Mouse (Mus musculus) stomach, embryonic 15.5 days (tissue): Measurements from ENCODE around the gene Atp6v0e. TPM values are rescaled to one million over a fixed set of nuclear protein-coding genes. Genes with fewer than 3 reads are reported as not detected.

Source experiments
- ATAC-seq: fragments of 200-750 bp; cut with Nextera tagmentation; 2 replicates; pipeline ENCODE4 v1.8.0; 2017; ENCODE audit warnings: low read depth, moderate number of reproducible peaks, moderate TSS enrichment; ENCODE audit not compliant: insufficient read depth, low FRiP score
- H3K27ac ChIP-seq: fragments of 300-500 bp; sonication (generic); 2 replicates; pipeline ENCODE4 v1.5.1; 2015; ENCODE audit warnings: mild to moderate bottlenecking, inconsistent platforms
- H3K27me3 ChIP-seq: fragments of 300-500 bp; sonication (generic); replicated peaks from 2 replicates; pipeline ENCODE4 v1.6.1; 2015; ENCODE audit warnings: inconsistent platforms
- H3K36me3 ChIP-seq: fragments of 300-500 bp; sonication (generic); 2 replicates; pipeline ENCODE4 v1.6.1; 2015; ENCODE audit warnings: inconsistent platforms
- H3K4me1 ChIP-seq: fragments of 300-500 bp; sonication (generic); 2 replicates; pipeline ENCODE4 v1.6.1; 2015; ENCODE audit warnings: inconsistent platforms
- H3K4me2 ChIP-seq: fragments of 300-500 bp; sonication (generic); 2 replicates; pipeline ENCODE4 v1.6.1; 2015; ENCODE audit warnings: mild to moderate bottlenecking, inconsistent platforms
- H3K4me3 ChIP-seq: fragments of 300-500 bp; sonication (generic); replicated peaks from 2 replicates; pipeline ENCODE4 v1.5.1; 2015; ENCODE audit warnings: inconsistent platforms
- H3K9ac ChIP-seq: fragments of 300-500 bp; sonication (generic); 2 replicates; pipeline ENCODE4 v1.6.1; 2015; ENCODE audit warnings: inconsistent platforms
- H3K9me3 ChIP-seq: fragments of 300-500 bp; sonication (generic); 2 replicates; pipeline ENCODE4 v1.6.1; 2016; ENCODE audit warnings: inconsistent platforms
- WGBS: fragments of 180-500 bp; shearing (Covaris S2); methylation state at CpG from one replicate; pipeline ENCODE4 v1.1.7; 2015; 5-methylcytosine and 5-hydroxymethylcytosine counted together
- polyA plus RNA-seq: library from polyadenylated mRNA; unstranded; fragments of >200 nt; fragmentation: Nextera tagmentation; extraction: Ambion mirVana; gene quantifications from 2 replicates; pipeline ENCODE4 v1.2.1, GENCODE M21; 2015

Gene Atp6v0e
- polyA plus RNA-seq, 1 experiment from 2014 or later = 255 TPM

DNA sequence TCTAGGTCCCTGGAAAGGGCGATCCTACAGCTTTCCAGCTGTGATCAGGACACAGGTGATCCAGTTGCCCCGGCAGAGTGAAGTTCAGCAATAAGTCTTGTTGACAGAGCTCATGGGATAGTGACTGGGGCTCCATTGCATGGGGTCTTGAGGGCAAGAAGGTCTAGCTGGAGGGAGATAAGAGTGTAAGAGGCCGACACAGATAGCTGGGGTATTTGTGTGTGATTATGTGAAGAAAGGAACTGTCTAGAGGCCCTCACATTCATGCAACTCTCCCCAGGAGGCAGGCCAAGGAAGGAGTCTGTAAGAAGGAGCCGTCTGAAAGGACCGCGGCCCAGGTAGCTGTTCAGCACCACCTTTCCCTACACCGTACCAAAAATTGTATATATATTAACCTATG, 44.0 kb downstream of the Atp6v0e start:
- 53% methylated on average over 7 of the region's 7 CpGs for WGBS
- Histone ChIP-seq H3K36me3 (no peaks in the 10 kb centered on the region; the same call in 1 of the 2 replicates), H3K9ac (no peak overlapping the region), H3K4me1 (no peaks in the 10 kb centered on the region), H3K9me3 (no peaks in the 10 kb centered on the region), H3K4me2 (no peak overlapping the region), H3K4me3 (no peak overlapping the region), H3K27me3 (no peaks in the 10 kb centered on the region), H3K27ac (no peak overlapping the region)
- ATAC-seq = no peak

- no peak overlapping the region for H3K9ac ChIP-seq
- no peak overlapping the region for H3K27ac ChIP-seq
- H3K4me2 ChIP-seq = no peak overlapping the region
- ATAC-seq = no peak
- no peaks in the 10 kb centered on the region for H3K9me3 ChIP-seq
- no peak overlapping the region for H3K4me3 ChIP-seq
- H3K36me3 ChIP-seq = no peaks in the 10 kb centered on the region; the same call in 1 of the 2 replicates
- no peaks in the 10 kb centered on the region for H3K4me1 ChIP-seq
- no peaks in the 10 kb centered on the region for H3K27me3 ChIP-seq
Observed at GRCm38 (mm10) chr17:26708499-26708898, 45.5 kb downstream of the Atp6v0e start.

GRCm38 (mm10) chr17:26708993-26709590, 46.1 kb downstream of the Atp6v0e start:
- H3K36me3 ChIP-seq = no peaks in the 10 kb centered on the region; the same call in 1 of the 2 replicates
- no peaks in the 10 kb centered on the region for H3K4me1 ChIP-seq
- H3K9ac ChIP-seq = no peak overlapping the region
- no peak for ATAC-seq
- no peaks in the 10 kb centered on the region for H3K9me3 ChIP-seq
- no peaks in the 10 kb centered on the region for H3K27me3 ChIP-seq
- H3K4me2 ChIP-seq = no peak overlapping the region
- 54% methylated on average over 9 of the region's 9 CpGs for WGBS
- no peak overlapping the region for H3K4me3 ChIP-seq
- no peak overlapping the region for H3K27ac ChIP-seq

GRCm38 (mm10) chr17:26710049-26710448, 47.0 kb downstream of the Atp6v0e start:
- 48% methylated on average over 6 of the region's 6 CpGs for WGBS
- no peak for ATAC-seq

GRCm38 (mm10) chr17:26715271-26715758, 52.3 kb downstream of the Atp6v0e start, which contains the start of gene Crebrf:
Gene Crebrf, plus strand, starts transcription at chr17:26715650.
- WGBS = 0% methylated on average over 41 of the region's 41 CpGs
- Histone ChIP-seq H3K4me3 (peak within 1 kb of the TSS; percentile 96), H3K36me3 (no peaks in the 10 kb centered on the region), H3K9me3 (no peaks in the 10 kb centered on the region), H3K4me2 (peak within 1 kb of the TSS; percentile 69), H3K27ac (peak within 1 kb of the TSS; percentile 93), H3K4me1 (no peaks in the 10 kb centered on the region), H3K9ac (peak within 1 kb of the TSS; percentile 65), H3K27me3 (no peaks in the 10 kb centered on the region)
- peak; percentile 80 for ATAC-seq

More at GRCm38 (mm10) chr17:26710049-26710448, 47.0 kb downstream of the Atp6v0e start:
- no peak overlapping the region for H3K4me3 ChIP-seq
- peak overlapping the region; percentile 22; the same call in 1 of the 2 replicates for H3K27ac ChIP-seq
- no peaks in the 10 kb centered on the region for H3K36me3 ChIP-seq
- H3K4me2 ChIP-seq = no peak overlapping the region
- no peaks in the 10 kb centered on the region for H3K27me3 ChIP-seq
- no peak overlapping the region for H3K9ac ChIP-seq
- no peaks in the 10 kb centered on the region for H3K4me1 ChIP-seq
- H3K9me3 ChIP-seq = no peaks in the 10 kb centered on the region

DNA sequence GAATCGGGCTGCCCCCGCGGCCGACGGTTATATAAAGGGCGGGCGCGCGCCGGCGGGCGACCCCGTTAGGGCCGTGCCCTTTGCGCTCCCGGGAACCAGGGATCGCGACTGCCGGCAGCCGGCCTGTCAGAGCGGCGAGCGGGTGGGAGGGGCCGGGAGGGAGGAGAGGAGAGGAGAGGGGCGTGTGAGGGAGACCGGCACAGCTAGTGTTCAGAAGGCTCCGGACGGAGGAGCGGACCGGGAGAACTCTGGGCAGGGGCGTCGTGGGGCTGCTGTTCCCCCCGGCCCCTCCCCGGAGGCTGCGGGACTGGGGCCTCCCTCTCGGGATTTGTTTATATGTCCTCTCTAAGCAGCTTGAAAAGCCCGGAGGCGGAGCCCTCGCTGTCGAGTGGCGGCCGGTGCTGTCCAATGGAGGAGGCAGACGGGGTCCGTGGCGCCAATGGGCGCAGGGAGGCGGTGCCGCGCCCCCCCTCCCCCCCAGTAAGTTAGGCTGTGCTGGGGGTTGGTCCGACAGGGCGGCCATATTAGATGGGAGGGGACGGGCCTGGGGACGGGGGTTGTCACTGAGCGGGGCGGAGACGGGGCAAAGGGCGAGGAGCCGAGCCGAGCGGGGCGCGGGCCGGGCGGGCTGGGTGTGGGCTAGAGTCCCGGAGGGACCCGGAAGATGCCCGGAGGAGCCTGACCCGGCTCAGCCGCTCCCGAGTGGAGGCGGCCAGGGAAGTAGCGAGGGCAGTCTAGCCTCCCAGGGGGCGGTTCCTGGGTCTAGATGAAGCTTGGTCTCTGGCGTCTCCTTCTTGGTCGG, 53.1 kb downstream of the Atp6v0e start:
- ATAC-seq = peak; percentile 99
- no peaks in the 10 kb centered on the region for H3K27me3 ChIP-seq
- under 1% methylated on average over 62 of the region's 75 CpGs for WGBS
- H3K4me2 ChIP-seq = peak overlapping the region; percentile 59
- H3K4me1 ChIP-seq = no peaks in the 10 kb centered on the region
- H3K36me3 ChIP-seq = no peaks in the 10 kb centered on the region
- peak overlapping the region; percentile 96 for H3K4me3 ChIP-seq
- peak overlapping the region; percentile 65 for H3K9ac ChIP-seq
- H3K27ac ChIP-seq = peak overlapping the region; percentile 93
- H3K9me3 ChIP-seq = no peaks in the 10 kb centered on the region

GRCm38 (mm10) chr17:26717868-26718267, 54.8 kb downstream of the Atp6v0e start:
- Histone ChIP-seq H3K4me1 (no peaks in the 10 kb centered on the region), H3K9ac (no peak overlapping the region), H3K27ac (no peak overlapping the region), H3K9me3 (no peaks in the 10 kb centered on the region), H3K27me3 (no peaks in the 10 kb centered on the region), H3K4me3 (no peak overlapping the region), H3K4me2 (no peak overlapping the region), H3K36me3 (no peaks in the 10 kb centered on the region)
- 74% methylated on average over 2 of the region's 2 CpGs for WGBS
- no peak for ATAC-seq

GRCm38 (mm10) chr17:26719405-26719804, 56.4 kb downstream of the Atp6v0e start:
- Histone ChIP-seq H3K9me3 (no peaks in the 10 kb centered on the region), H3K4me1 (peaks cover 5% of the 10 kb centered on the region; the same call in 1 of the 2 replicates), H3K36me3 (no peaks in the 10 kb centered on the region), H3K4me3 (no peak overlapping the region), H3K9ac (no peak overlapping the region), H3K27me3 (no peaks in the 10 kb centered on the region), H3K27ac (no peak overlapping the region; the same call in 1 of the 2 replicates), H3K4me2 (no peak overlapping the region)
- ATAC-seq = no peak

- H3K27ac ChIP-seq = no peak overlapping the region
- H3K4me3 ChIP-seq = no peak overlapping the region
- WGBS = 68% methylated on average over 2 of the region's 2 CpGs
- ATAC-seq = no peak
- H3K4me1 ChIP-seq = peaks cover 5% of the 10 kb centered on the region; the same call in 1 of the 2 replicates
- H3K9ac ChIP-seq = no peak overlapping the region
- no peak overlapping the region for H3K4me2 ChIP-seq
- H3K27me3 ChIP-seq = no peaks in the 10 kb centered on the region
- H3K9me3 ChIP-seq = no peaks in the 10 kb centered on the region
- H3K36me3 ChIP-seq = no peaks in the 10 kb centered on the region
Observed at GRCm38 (mm10) chr17:26721802-26722201, 58.8 kb downstream of the Atp6v0e start.

DNA sequence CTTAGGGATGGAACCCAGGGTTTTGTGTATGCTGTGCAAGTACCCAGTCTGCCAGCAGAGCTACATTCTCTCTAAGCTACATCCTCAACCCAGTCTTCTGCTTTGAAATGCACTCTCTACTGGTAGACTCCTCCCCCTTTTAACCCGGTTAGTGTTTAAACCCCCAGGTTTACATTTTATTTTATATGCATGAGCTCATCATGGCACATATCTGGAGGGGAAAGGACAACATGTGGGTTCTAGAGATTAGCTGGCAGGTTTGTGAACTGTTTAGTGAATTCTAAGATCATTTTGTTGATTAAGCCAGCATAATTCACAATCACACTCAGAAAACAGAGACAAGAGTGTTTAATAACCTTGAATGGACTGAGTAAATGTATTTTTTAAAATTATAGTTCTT, 61.8 kb downstream of the Atp6v0e start:
- no peak for ATAC-seq
- 26% methylated on average over 1 of the region's 1 CpGs for WGBS
- H3K4me1 ChIP-seq = peaks cover 5% of the 10 kb centered on the region; the same call in 1 of the 2 replicates
- H3K4me3 ChIP-seq = no peak overlapping the region
- no peak overlapping the region for H3K9ac ChIP-seq
- H3K36me3 ChIP-seq = no peaks in the 10 kb centered on the region
- no peaks in the 10 kb centered on the region for H3K9me3 ChIP-seq
- no peak overlapping the region; the same call in 1 of the 2 replicates for H3K27ac ChIP-seq
- no peak overlapping the region for H3K4me2 ChIP-seq
- no peaks in the 10 kb centered on the region for H3K27me3 ChIP-seq

DNA sequence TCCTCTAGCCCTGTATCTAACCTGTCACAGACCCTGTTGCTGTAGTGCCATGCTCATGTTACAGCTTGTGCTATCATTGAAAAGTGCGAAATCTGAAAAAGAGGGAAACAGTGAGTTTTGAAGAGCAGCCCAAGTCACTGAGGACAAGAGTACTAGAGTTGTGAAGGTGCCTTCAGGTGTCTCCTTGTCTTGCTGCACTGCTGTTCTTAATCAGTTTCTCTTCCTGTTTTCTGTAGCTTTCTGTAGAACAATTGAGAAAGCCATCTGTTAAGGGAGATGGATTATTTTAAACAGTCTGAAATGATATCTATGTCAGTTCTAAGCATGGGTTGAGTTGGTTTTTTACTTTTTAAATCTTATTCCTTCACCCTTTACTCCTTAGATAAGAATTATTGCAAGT, 63.6 kb downstream of the Atp6v0e start:
- 74% methylated on average over 1 of the region's 1 CpGs for WGBS
- H3K36me3 ChIP-seq = no peaks in the 10 kb centered on the region
- H3K27me3 ChIP-seq = no peaks in the 10 kb centered on the region
- ATAC-seq = no peak
- H3K9me3 ChIP-seq = no peaks in the 10 kb centered on the region
- H3K27ac ChIP-seq = no peak overlapping the region
- no peak overlapping the region for H3K4me3 ChIP-seq
- H3K4me2 ChIP-seq = no peak overlapping the region
- H3K9ac ChIP-seq = no peak overlapping the region
- H3K4me1 ChIP-seq = peaks cover 5% of the 10 kb centered on the region; the same call in 1 of the 2 replicates

DNA sequence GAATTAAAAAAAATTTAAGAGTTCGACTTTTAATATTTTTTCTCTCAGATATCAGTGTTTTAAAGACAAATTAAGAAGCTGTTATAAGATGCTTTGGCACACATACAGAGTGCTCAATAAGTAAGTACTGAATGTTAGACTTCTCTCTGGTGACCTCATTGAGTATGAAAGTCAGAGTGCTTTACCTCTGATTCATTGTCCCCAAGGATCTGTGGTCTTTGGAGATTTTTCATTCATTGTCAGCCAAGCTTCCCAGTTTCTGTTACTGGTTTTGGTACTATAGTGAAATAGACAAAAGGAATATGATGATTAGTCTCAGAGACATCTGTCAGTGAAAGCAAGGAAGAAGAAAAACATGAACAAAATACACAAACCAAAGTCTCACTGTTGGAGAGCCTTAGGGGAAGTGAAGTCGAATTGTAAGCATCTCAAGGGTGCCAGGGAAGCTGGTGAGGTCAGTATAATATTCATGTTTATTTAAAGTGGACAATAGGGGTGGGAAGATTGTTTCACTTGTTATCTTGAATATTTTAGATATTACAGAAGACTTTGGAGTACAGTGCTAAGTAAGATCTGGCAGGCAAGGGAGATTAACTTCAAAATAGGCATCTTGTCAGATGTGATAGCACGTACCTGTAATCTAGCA, 64.2 kb downstream of the Atp6v0e start:
- Histone ChIP-seq H3K27me3 (no peaks in the 10 kb centered on the region), H3K36me3 (no peaks in the 10 kb centered on the region), H3K9ac (no peak overlapping the region), H3K9me3 (no peaks in the 10 kb centered on the region), H3K27ac (no peak overlapping the region), H3K4me2 (no peak overlapping the region), H3K4me1 (peaks cover 5% of the 10 kb centered on the region; the same call in 1 of the 2 replicates), H3K4me3 (no peak overlapping the region)
- WGBS = 65% methylated on average over 3 of the region's 3 CpGs
- no peak for ATAC-seq
